Mouse (Mus musculus) liver, embryonic 14.5 days (tissue): ENCODE data around the gene Dnajc16.

Source experiments
- CTCF ChIP-seq: IDR thresholded peaks from 2 replicates; pipeline ENCODE4 v1.5.1; 2016; ENCODE audit warnings: antibody characterized with exemption, low read depth, control low read depth
- EP300 ChIP-seq: IDR thresholded peaks from 2 replicates; pipeline ENCODE4 v1.6.1; 2016; ENCODE audit warnings: antibody characterized with exemption, low read depth

DNA sequence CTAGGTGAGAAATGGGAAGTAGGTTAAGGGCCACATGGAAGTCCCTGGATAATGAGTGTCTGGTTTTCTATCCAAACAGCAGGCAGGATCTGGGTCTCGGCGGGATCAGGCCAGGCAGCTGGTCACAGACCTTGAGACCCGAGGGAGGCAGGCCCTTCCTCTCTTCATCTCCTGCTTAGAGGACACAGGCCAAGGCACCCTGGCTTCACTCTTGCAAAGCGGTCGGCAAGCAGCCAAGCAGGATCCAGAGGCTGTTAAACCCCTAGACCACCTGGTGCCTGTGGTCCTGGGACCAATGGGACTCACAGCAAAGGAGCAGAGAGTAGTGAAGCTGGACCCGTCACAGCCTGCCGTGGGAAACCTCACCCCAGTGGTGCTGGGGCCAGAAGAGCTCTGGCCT, 5.6 kb upstream of the Dnajc16 start:
- TF ChIP-seq CTCF (no peak), EP300 (no peak)
